Mouse (Mus musculus): ENCODE data around the gene Inpp5d.

The Inpp5d gene

GRCm38 (mm10) chr1:87624826-87625225 is 4.7 kb downstream of the Inpp5d start:
- no peak for DNase-seq (ENCODE audit: low spot score in 2 of 2)

DNA sequence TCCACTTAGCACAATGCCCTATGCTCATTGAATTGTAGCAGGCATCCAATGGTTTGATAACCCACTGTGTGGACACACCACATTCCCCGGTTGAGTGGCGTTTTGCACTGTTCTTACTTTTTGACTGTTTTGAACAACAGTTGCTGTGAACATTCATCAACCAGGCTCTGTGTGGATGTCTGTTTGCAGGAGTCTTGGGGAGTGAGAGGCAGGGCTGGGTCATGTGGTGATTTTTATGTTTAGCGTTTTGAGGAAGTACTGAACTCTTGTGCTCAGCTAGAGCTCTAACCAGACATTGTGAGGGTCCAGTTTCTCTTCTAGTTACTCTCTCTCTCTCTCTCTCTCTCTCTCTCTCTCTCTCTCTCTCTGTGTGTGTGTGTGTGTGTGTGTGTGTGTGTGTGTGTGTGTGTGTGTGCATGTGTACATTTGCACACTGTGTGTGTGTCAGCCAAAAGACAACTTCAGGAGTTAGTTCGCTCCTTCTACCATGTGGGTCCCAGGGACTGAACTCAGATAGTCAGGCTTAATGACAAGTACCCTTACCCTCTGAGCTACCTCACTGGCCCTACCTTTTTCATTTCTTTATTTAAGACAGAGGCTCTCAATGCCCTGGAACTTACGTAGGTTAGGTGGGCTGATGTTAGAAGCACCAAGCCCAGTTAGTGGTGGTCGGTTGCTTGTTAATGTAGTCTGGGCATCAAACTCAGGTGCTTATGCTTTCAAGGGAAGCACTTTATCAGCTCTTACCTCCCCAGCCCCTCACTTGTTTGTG is 5.3 kb downstream of the Inpp5d start:
- no peak for DNase-seq (ENCODE audit: low spot score in 2 of 2)

DNA sequence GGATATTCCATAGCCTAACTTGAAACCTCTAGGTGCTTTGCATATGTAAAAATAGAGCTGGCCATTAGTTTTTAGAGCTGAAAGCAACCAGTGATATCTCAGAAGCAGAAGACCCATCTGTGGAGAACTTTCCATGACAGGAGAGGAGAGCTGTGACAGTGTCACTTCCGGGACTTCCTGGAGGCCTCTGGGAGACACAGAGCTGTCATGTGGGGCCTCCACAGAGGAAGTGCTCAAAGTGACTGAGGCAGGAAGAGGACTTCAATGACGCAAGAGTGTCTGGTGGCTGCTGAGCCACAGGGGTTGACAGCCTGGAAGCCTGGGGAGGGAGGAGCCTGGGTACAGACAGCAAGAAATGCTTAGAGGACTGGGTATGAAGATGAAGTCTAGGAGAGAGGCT is 6.2 kb downstream of the Inpp5d start:
- no peak for DNase-seq (ENCODE audit: low spot score in 2 of 2)

DNA sequence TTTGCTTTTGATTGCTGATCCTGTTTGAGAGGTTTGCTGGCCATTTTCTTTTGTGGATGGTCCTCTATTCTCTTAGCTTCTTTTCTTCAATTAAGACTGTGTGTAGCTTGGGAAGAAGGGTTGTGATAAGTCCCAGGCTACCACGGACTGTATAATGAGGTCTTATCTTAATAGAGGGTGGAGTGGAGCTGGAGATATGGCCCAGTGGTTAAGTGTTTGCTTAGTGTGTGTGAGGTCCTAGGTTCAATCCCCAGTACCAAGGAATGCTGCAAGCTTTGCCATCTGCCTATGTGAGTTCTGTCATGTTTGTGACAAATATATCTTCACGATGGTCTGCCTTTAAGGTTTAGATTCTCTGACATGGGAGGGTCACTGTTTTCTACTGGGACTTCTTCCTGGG is 8.0 kb downstream of the Inpp5d start:
- no peak for DNase-seq (ENCODE audit: low spot score in 2 of 2)

GRCm38 (mm10) chr1:87631584-87631983 is 11.5 kb downstream of the Inpp5d start:
- no peak for DNase-seq (ENCODE audit: low spot score in 2 of 2)

DNA sequence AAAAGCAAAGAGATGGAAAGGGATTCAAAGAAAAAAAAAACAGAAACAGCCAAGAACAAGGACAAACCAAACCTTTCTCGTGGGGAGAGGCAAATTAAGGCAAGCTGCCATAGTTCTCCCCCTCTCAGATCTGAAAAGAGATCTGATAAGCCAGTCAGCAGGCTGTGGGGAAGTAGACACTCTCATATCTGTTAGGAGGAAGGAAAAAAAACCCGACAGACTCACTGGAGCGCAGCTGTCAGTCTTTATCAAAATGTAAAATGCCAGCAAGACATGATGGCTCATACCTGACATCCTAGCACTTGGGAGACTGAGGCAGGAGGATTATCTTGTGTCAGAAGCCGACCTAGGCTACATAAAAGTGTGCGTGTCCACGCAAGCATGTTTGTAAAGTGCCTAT is 12.1 kb downstream of the Inpp5d start:
- DNase-seq (ENCODE audit: low spot score in 2 of 2) = no peak

DNA sequence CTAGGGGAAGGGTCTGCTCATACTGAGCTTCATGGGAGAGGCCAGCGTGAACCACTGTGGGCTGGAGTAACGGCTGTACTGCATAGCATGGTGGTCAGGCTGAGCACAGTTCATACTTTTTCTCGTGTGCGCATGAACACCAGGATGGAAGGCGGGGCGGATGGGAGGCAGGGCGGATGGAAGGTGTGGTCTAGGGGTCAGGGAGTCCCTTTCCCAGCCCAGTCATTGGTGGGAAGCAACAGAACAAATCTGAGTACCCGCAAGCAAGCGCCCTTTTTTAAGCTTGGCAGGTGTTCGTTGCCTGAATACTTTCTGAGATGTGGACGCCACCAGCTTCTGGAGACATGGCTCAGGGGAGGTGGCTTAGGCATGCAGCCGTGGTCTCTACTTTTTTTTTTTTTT is 16.6 kb downstream of the Inpp5d start:
- DNase-seq (ENCODE audit: low spot score in 2 of 2) = no peak

GRCm38 (mm10) chr1:87637121-87637877 is 17.2 kb downstream of the Inpp5d start:
- DNase-seq (ENCODE audit: low spot score in 2 of 2) = no peak

DNA sequence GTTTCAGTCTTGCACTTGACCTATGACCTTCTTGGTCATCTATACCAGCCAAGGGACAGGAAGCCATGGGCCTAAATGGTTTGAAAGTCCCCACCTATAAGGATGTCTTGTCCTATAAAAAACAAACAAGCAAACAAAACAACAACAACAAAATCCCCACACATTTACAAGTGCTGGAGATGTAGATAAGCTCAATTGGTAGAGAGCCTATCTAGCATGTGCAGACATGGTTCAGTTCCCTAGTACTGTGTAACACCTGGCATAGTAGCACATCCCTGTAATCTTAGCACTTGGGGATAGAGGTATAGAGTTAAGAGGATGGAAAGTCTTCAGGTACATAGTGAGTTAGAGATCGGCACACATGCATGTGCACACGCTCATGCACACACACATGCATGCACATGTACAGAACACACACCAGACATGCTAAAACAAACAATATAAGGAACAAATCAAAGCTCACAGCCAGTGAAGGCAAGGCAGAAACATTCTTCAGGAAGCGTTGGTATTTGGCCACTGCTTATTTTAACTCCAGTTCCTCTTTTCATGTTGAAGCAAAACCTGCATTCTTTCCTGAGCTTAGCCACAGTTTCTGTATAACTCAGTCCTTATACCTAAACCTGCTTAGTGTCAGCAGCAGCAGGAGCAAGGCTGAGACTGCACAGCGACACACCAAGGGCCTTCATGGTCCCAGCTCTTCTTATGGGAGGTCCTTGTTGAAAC is 17.9 kb downstream of the Inpp5d start:
- no peak for DNase-seq (ENCODE audit: low spot score in 2 of 2)

GRCm38 (mm10) chr1:87639724-87640123 is 19.6 kb downstream of the Inpp5d start:
- no peak for DNase-seq (ENCODE audit: low spot score in 2 of 2)

DNA sequence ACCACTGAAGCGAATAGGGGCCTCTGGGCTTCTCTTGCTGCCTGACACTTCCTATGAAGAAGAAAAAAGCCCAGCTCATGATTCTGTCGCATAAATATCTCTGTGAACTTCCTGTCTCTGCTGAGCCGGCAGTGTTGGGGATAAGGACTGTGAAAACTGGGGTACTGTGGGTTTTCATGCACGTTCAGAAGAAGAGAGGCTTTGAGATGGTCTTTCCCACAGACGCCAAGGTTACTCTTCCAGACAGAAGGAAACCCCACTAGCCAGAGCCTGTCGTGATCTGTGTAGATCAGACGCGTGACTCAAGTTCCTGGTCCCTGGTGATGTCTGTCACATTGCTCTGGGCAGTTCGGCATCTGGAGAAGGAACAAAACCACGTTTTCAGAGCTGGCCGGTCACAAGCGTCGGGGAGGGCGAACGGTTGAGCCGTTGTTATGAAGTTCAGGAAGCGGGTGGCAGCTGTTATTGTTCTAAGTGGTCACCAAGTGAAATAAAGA is 20.1 kb downstream of the Inpp5d start:
- no peak for DNase-seq (ENCODE audit: low spot score in 2 of 2)

- no peak for DNase-seq (ENCODE audit: low spot score in 2 of 2)
These were observed 22.9 kb downstream of the Inpp5d start for GRCm38 (mm10) chr1:87643016-87643415.

- no peak for DNase-seq (ENCODE audit: low spot score in 2 of 2)
These were observed 24.9 kb downstream of the Inpp5d start for GRCm38 (mm10) chr1:87645041-87645440.

- no peak for DNase-seq (ENCODE audit: low spot score in 2 of 2)
These were observed 25.6 kb downstream of the Inpp5d start for GRCm38 (mm10) chr1:87645748-87646147.

DNA sequence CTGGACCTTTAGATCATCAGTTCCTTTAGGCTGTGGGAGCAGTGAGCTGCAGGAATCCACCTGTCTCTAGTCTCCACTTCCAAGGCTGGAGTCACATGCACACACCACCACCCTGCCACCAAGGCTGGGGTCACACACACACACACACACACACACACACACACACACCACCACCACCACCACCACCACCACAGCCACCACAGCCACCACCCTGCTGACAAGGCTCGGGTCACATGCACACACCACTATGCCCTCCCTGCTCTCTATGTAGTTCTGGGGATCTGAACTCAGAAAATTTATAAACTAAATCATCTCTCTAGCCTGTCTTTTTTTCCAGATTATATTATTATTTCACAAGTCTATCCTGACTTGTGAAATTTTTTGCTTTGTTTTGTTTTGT is 27.7 kb downstream of the Inpp5d start:
- no peak for DNase-seq (ENCODE audit: low spot score in 2 of 2)

DNA sequence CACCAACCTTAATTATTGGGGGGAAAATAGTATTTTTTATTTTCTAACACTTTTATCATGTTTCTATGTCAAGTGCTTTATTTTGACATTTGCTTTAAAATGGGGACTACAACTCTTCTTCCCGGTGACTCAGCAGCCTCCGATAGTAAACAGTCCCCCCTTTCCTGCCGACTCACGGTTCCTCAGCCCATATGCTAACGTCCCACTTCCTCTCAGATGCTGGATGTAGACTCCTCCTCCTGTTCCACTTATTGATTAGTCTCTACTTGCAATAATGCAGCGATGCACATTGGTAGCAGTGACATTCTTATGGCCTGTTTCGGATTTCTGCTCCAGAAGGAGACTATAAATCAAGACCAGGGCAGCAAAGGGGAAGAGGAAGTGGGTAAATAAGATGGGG is 28.5 kb downstream of the Inpp5d start:
- no peak for DNase-seq (ENCODE audit: low spot score in 2 of 2)

- DNase-seq (ENCODE audit: low spot score in 2 of 2) = no peak
These were observed 29.2 kb downstream of the Inpp5d start for GRCm38 (mm10) chr1:87649219-87649805.

- DNase-seq (ENCODE audit: low spot score in 2 of 2) = no peak
These were observed 29.9 kb downstream of the Inpp5d start for GRCm38 (mm10) chr1:87649958-87650474.

DNA sequence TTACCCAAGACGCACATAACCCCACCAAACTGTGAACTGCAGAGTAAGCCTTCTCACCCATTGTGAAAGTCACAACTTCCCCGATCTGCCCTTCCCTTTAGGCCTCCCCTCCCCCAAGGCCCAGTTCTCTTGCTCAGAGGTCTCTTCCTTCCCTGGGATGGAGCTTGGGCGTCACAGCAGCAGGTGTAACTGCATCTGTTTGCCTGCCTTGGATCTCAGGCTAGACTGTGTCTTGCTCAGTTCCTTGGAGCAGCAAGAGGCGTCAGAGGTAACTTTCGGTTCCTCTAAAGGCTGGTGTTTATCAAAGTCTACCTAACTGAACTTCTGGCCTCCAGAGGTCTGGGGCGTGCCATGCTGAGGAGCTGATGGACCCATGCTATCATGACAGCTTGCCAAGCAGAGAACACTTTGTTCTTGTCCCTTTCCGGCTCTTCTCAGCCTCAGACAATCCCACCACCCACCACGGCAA is 30.5 kb downstream of the Inpp5d start:
- DNase-seq (ENCODE audit: low spot score in 2 of 2) = no peak

DNA sequence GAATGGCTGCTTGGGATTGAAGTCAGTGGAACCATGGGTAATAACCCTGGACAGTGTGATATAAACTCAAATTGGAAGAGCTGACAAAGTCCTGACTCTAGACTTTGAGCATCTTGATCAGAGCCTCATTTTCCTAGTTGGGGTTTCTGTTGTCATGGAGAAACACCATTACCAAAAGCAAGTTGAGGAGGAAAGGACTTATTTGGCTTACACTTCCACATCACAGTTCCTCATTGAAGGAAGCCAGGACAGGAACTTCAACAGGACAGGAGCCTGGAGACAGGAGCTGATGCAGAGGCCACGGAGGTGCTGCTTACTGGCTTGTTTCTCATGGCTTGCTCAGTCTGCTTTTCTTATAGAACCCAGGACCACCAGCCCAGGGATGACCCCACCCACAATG is 31.3 kb downstream of the Inpp5d start:
- DNase-seq (ENCODE audit: low spot score in 2 of 2) = no peak

DNA sequence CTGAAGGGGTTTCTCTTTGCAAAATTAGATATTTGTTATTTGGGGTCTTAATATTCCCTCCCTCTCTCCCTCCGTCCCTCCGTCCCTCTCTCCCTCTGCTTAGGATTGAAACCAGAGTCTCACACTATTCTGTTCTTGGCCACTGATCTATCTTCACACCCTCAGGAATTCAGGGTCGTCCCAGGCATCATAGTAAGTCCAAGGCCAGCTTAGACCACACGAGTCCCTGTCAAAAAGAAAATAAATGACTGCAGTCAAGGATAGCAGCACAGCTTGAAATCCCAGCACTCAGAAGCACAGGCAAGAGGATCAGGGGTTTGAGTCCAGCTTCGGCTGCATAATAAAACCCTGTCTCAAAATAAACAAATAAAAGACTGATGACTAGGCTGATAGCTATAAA is 35.0 kb downstream of the Inpp5d start:
- no peak for DNase-seq (ENCODE audit: low spot score in 2 of 2)

DNA sequence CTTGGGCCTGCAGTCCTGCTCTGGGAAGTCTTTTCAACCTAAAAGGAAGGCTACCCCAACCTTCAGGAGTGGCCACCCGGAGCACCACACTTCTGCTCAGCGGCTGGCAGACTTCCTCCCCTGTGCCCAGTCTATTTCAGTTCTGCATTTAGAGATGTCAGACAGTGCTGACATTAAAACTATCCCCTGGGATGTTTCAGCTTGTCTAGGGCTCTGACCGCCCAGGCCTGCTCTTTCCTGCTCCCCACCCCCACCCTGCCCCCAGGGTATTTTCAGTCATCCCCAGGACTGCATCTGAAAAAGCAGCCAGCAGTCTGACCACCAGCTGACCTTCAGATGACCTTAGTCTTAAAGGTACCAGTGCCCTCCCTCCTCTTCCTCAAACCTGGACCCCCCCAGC is 38.0 kb downstream of the Inpp5d start:
- DNase-seq (ENCODE audit: low spot score in 2 of 2) = no peak

All from urinary bladder, postnatal 4 days (tissue).